Mouse (Mus musculus) thymus, postnatal 10 days (tissue): ENCODE measurements around the gene Pla2g1b.

Experiments
- DNase-seq, 2 experiments: peaks; one replicate each; pipeline ENCODE4 v3.0.0; 2021; ENCODE audit warnings: low spot score in 2 of 2

Pla2g1b gene

DNA sequence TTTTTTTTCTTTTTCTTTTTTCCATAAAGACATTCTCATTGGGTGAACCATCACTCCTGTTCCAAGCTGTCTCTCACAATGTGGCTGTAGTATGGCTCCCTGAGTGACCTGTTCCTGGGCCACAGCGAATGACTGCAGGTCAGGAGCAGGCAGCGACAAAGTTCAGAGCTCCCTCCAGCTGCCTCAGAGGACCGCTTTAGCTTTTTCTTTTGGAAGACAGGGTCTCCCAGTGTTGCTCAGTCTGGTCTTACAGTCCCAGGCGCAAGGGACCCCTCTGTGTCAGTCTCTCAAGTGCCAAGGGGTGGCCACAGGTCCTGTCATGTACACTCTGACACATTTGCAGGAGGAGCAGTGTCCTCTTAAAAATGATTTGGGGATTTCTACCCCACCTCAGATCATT, 56.5 kb downstream of the Pla2g1b start:
- peak in 1 of 2 experiments; percentile 3 for DNase-seq

GRCm38 (mm10) chr5:115522981-115523499, 57.0 kb downstream of the Pla2g1b start:
- DNase-seq, result no peak

DNA sequence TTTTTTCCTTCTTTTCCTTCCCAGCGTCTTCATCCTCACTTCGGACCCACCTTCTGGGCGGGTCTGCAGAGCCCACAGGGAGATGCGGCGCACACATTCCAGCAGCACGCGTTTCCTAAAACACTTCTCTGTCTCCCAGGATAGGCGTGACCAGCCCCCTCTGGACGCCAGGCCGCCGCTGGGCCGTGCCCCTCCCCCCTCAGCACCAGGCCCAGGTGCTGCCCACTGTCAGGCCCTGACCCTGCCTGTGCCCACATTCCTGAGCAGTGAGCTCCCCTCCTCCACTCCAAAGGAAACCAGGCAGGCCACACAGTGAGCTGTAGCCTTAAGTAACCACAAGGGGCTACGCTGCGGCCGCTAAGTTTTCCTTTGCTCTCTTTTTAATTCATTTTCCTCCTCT, 57.9 kb downstream of the Pla2g1b start:
- DNase-seq, result no peak
